Mouse (Mus musculus) forebrain, embryonic 13.5 days (tissue): ENCODE measurements around the gene Dnah17. TPM values are rescaled to one million over a fixed set of nuclear protein-coding genes. Genes with fewer than 3 reads are reported as not detected.
A peak's percentile ranks its signal among the peaks of the same experiment; 100 is the strongest.

Experiments used
- ATAC-seq: fragments of 200-750 bp; cut with Nextera tagmentation; 2 replicates; pipeline ENCODE4 v1.8.0; 2017
- H3K27ac ChIP-seq: fragments of 300-500 bp; sonication (generic); 2 replicates; pipeline ENCODE4 v1.5.1; 2015; ENCODE audit warnings: inconsistent platforms, mild to moderate bottlenecking, moderate library complexity
- H3K27me3 ChIP-seq: fragments of 300-500 bp; sonication (generic); 2 replicates; pipeline ENCODE4 v1.6.1; 2015; ENCODE audit warnings: mild to moderate bottlenecking, inconsistent platforms
- H3K36me3 ChIP-seq: fragments of 300-500 bp; sonication (generic); 2 replicates; pipeline ENCODE4 v1.6.1; 2015; ENCODE audit warnings: mild to moderate bottlenecking, inconsistent platforms; ENCODE audit not compliant: poor library complexity, severe bottlenecking
- H3K4me1 ChIP-seq: fragments of 300-500 bp; sonication (generic); 2 replicates; pipeline ENCODE4 v1.6.1; 2015; ENCODE audit warnings: inconsistent platforms
- H3K4me2 ChIP-seq: fragments of 300-500 bp; sonication (generic); 2 replicates; pipeline ENCODE4 v1.6.1; 2015; ENCODE audit warnings: inconsistent platforms, mild to moderate bottlenecking, moderate library complexity
- H3K4me3 ChIP-seq: fragments of 300-500 bp; sonication (generic); 2 replicates; pipeline ENCODE4 v1.5.1; 2015; ENCODE audit warnings: mild to moderate bottlenecking, inconsistent platforms
- H3K9ac ChIP-seq: fragments of 300-500 bp; sonication (generic); 2 replicates; pipeline ENCODE4 v1.6.1; 2015; ENCODE audit warnings: mild to moderate bottlenecking, inconsistent platforms
- H3K9me3 ChIP-seq: fragments of 300-500 bp; sonication (generic); replicated peaks from 2 replicates; pipeline ENCODE4 v1.6.1; 2016; ENCODE audit warnings: inconsistent platforms
- WGBS: fragments of 180-500 bp; shearing (Covaris S2); methylation state at CpG from one replicate; pipeline ENCODE4 v1.1.7; 2015; 5-methylcytosine and 5-hydroxymethylcytosine counted together
- polyA plus RNA-seq: library from polyadenylated mRNA; unstranded; fragments of >200 nt; fragmentation: Nextera tagmentation; extraction: Ambion mirVana; gene quantifications from 2 replicates; pipeline ENCODE4 v1.2.1, GENCODE M21; 2015

Dnah17 gene
- polyA plus RNA-seq, 1 experiment from 2014 or later, result 0.27 TPM

GRCm38 (mm10) chr11:118158753-118159152, 28.3 kb upstream of the Dnah17 start:
- Histone ChIP-seq H3K4me2 (no peak overlapping the region), H3K9me3 (peaks cover 6% of the 10 kb centered on the region), H3K4me3 (no peak overlapping the region), H3K4me1 (no peaks in the 10 kb centered on the region), H3K36me3 (peaks cover 7% of the 10 kb centered on the region; the same call in 1 of the 2 replicates), H3K27ac (no peak overlapping the region), H3K27me3 (no peaks in the 10 kb centered on the region), H3K9ac (no peak overlapping the region)
- no peak for ATAC-seq
- 80% methylated on average over 4 of the region's 4 CpGs for WGBS

GRCm38 (mm10) chr11:118156480-118157060, 26.1 kb upstream of the Dnah17 start:
- ATAC-seq, result no peak
- H3K4me1 ChIP-seq, result no peaks in the 10 kb centered on the region
- H3K4me3 ChIP-seq, result no peak overlapping the region
- peaks cover 6% of the 10 kb centered on the region for H3K9me3 ChIP-seq
- no peak overlapping the region for H3K27ac ChIP-seq
- H3K27me3 ChIP-seq, result no peaks in the 10 kb centered on the region
- H3K9ac ChIP-seq, result no peak overlapping the region
- H3K36me3 ChIP-seq, result no peaks in the 10 kb centered on the region
- H3K4me2 ChIP-seq, result no peak overlapping the region
- WGBS, result 68% methylated on average over 8 of the region's 8 CpGs

GRCm38 (mm10) chr11:118152964-118153363, 22.5 kb upstream of the Dnah17 start:
- Histone ChIP-seq H3K4me3 (no peak overlapping the region), H3K9me3 (peaks cover 6% of the 10 kb centered on the region), H3K4me2 (no peak overlapping the region), H3K9ac (no peak overlapping the region), H3K36me3 (no peaks in the 10 kb centered on the region), H3K27ac (no peak overlapping the region), H3K4me1 (peaks cover 6% of the 10 kb centered on the region; the same call in 1 of the 2 replicates), H3K27me3 (no peaks in the 10 kb centered on the region)
- 86% methylated on average over 4 of the region's 4 CpGs for WGBS
- ATAC-seq, result no peak

GRCm38 (mm10) chr11:118151423-118152180, 21.2 kb upstream of the Dnah17 start:
- Histone ChIP-seq H3K4me3 (no peak overlapping the region), H3K4me2 (no peak overlapping the region), H3K4me1 (peaks cover 6% of the 10 kb centered on the region; the same call in 1 of the 2 replicates), H3K27ac (no peak overlapping the region), H3K36me3 (no peaks in the 10 kb centered on the region), H3K27me3 (no peaks in the 10 kb centered on the region), H3K9ac (no peak overlapping the region), H3K9me3 (peaks cover 6% of the 10 kb centered on the region)
- WGBS, result 88% methylated on average over 5 of the region's 5 CpGs
- no peak for ATAC-seq

- WGBS, result 60% methylated on average over 9 of the region's 9 CpGs
Observed at GRCm38 (mm10) chr11:118150115-118150701, 19.8 kb upstream of the Dnah17 start.

GRCm38 (mm10) chr11:118147877-118148637, 17.6 kb upstream of the Dnah17 start:
- Histone ChIP-seq H3K27me3 (no peaks in the 10 kb centered on the region), H3K4me2 (no peak overlapping the region), H3K36me3 (no peaks in the 10 kb centered on the region), H3K4me3 (no peak overlapping the region), H3K27ac (no peak overlapping the region), H3K9ac (no peak overlapping the region), H3K4me1 (peaks cover 6% of the 10 kb centered on the region; the same call in 1 of the 2 replicates), H3K9me3 (no peaks in the 10 kb centered on the region)
- 70% methylated on average over 9 of the region's 9 CpGs for WGBS
- no peak for ATAC-seq

More at GRCm38 (mm10) chr11:118150115-118150701, 19.8 kb upstream of the Dnah17 start:
- no peak overlapping the region for H3K4me3 ChIP-seq
- peaks cover 6% of the 10 kb centered on the region; the same call in 1 of the 2 replicates for H3K4me1 ChIP-seq
- no peak overlapping the region for H3K4me2 ChIP-seq
- no peaks in the 10 kb centered on the region for H3K9me3 ChIP-seq
- peak overlapping the region; percentile 28; the same call in 1 of the 2 replicates for H3K27ac ChIP-seq
- no peak for ATAC-seq
- H3K9ac ChIP-seq, result no peak overlapping the region
- H3K27me3 ChIP-seq, result no peaks in the 10 kb centered on the region
- no peaks in the 10 kb centered on the region for H3K36me3 ChIP-seq

GRCm38 (mm10) chr11:118146446-118146845, 16.0 kb upstream of the Dnah17 start:
- H3K27ac ChIP-seq, result no peak overlapping the region
- H3K4me3 ChIP-seq, result no peak overlapping the region
- no peak overlapping the region for H3K9ac ChIP-seq
- no peak overlapping the region for H3K4me2 ChIP-seq
- no peaks in the 10 kb centered on the region for H3K27me3 ChIP-seq
- H3K4me1 ChIP-seq, result peaks cover 14% of the 10 kb centered on the region
- H3K9me3 ChIP-seq, result no peaks in the 10 kb centered on the region
- H3K36me3 ChIP-seq, result no peaks in the 10 kb centered on the region
- 93% methylated on average over 10 of the region's 10 CpGs for WGBS
- ATAC-seq, result no peak

GRCm38 (mm10) chr11:118145771-118146351, 15.4 kb upstream of the Dnah17 start:
- Histone ChIP-seq H3K4me1 (peaks cover 14% of the 10 kb centered on the region), H3K9ac (no peak overlapping the region), H3K27me3 (no peaks in the 10 kb centered on the region), H3K4me2 (no peak overlapping the region), H3K4me3 (no peak overlapping the region), H3K27ac (no peak overlapping the region), H3K36me3 (no peaks in the 10 kb centered on the region), H3K9me3 (no peaks in the 10 kb centered on the region)
- 87% methylated on average over 16 of the region's 16 CpGs for WGBS
- ATAC-seq, result no peak

- no peak for ATAC-seq
- Histone ChIP-seq H3K9ac (no peak overlapping the region), H3K27ac (no peak overlapping the region), H3K4me2 (no peak overlapping the region), H3K4me1 (peaks cover 10% of the 10 kb centered on the region), H3K36me3 (no peaks in the 10 kb centered on the region), H3K27me3 (no peaks in the 10 kb centered on the region), H3K9me3 (no peaks in the 10 kb centered on the region), H3K4me3 (no peak overlapping the region)
- WGBS, result 91% methylated on average over 4 of the region's 4 CpGs
Observed at GRCm38 (mm10) chr11:118145092-118145491, 14.7 kb upstream of the Dnah17 start.

GRCm38 (mm10) chr11:118143731-118144130, 13.3 kb upstream of the Dnah17 start:
- ATAC-seq, result no peak
- no peak overlapping the region for H3K4me3 ChIP-seq
- no peak overlapping the region for H3K27ac ChIP-seq
- H3K36me3 ChIP-seq, result no peaks in the 10 kb centered on the region
- H3K9ac ChIP-seq, result no peak overlapping the region
- peaks cover 8% of the 10 kb centered on the region; the same call in 1 of the 2 replicates for H3K4me1 ChIP-seq
- peaks cover 5% of the 10 kb centered on the region; the same call in 1 of the 2 replicates for H3K9me3 ChIP-seq
- H3K27me3 ChIP-seq, result no peaks in the 10 kb centered on the region
- WGBS, result 96% methylated on average over 4 of the region's 4 CpGs
- no peak overlapping the region for H3K4me2 ChIP-seq

GRCm38 (mm10) chr11:118142547-118143165, 12.2 kb upstream of the Dnah17 start:
- Histone ChIP-seq H3K4me2 (no peak overlapping the region), H3K4me3 (no peak overlapping the region), H3K9ac (peak overlapping the region; percentile 26; the same call in 1 of the 2 replicates), H3K36me3 (no peaks in the 10 kb centered on the region), H3K9me3 (peaks cover 7% of the 10 kb centered on the region; the same call in 1 of the 2 replicates), H3K4me1 (peaks cover 8% of the 10 kb centered on the region; the same call in 1 of the 2 replicates), H3K27me3 (no peaks in the 10 kb centered on the region), H3K27ac (peak overlapping the region; percentile 15)
- ATAC-seq, result no peak
- 5% methylated on average over 7 of the region's 7 CpGs for WGBS
